Mouse (Mus musculus): Measurements from ENCODE around the gene Ilf3. TPM values are rescaled to one million over a fixed set of nuclear protein-coding genes. Genes with fewer than 3 reads are reported as not detected.

Gene Ilf3
- polyA plus RNA-seq, 2 experiments = 28.2 to 33.5 TPM

- Histone ChIP-seq H3K9ac (replicated peaks) (no peak overlapping the region), H3K36me3 (replicated peaks; ENCODE audit: control insufficient read depth, insufficient read depth, low read depth) (no peaks in the 10 kb centered on the region), H3K4me2 (ENCODE audit: low read depth) (no peak overlapping the region; the same call in 1 of the 2 replicates), H3K4me3 (ENCODE audit: insufficient read depth in 1 of 2, low read depth in 2 of 2, low read length in 2 of 2) (no peak overlapping the region), H3K9me3 (ENCODE audit: control insufficient read depth, low read length) (no peaks in the 10 kb centered on the region), H3K27ac (no peak overlapping the region), H3K27me3 (ENCODE audit: control insufficient read depth, insufficient read depth, low read length) (no peaks in the 10 kb centered on the region), H3K4me1 (replicated peaks; ENCODE audit: control insufficient read depth in 2 of 2, insufficient read depth in 2 of 2, low read length in 1 of 2) (0 out of 4 replicates have a peak, but pooled peaks cover 1 to 5% of the 10 kb centered on the region in 2 experiments)
- 77% methylated on average over 4 of the region's 4 CpGs for WGBS (ENCODE audit: insufficient replicate concordance)
- ATAC-seq (ENCODE audit: insufficient read depth) = no peak
- DNase-seq (ENCODE audit: low read depth in 3 of 3, low spot score in 3 of 3) = no peak
- TF ChIP-seq EP300 (IDR thresholded peaks at IDR 0.05; ENCODE audit: low read depth) (no peak), CTCF (IDR thresholded peaks at IDR 0.05; ENCODE audit: low read depth) (no peak)
Observed at GRCm38 (mm10) chr9:21351702-21352377, 15.8 kb upstream of the Ilf3 start.

- DNase-seq (ENCODE audit: low read depth in 3 of 3, low spot score in 3 of 3) (no peak), ATAC-seq (ENCODE audit: insufficient read depth) (peak; percentile 56; the same call in 1 of the 2 replicates)
- Histone ChIP-seq H3K36me3 (replicated peaks; ENCODE audit: control insufficient read depth, insufficient read depth, low read depth) (no peaks in the 10 kb centered on the region), H3K27me3 (ENCODE audit: control insufficient read depth, insufficient read depth, low read length) (no peaks in the 10 kb centered on the region), H3K9ac (replicated peaks) (no peak overlapping the region), H3K4me1 (replicated peaks; ENCODE audit: control insufficient read depth in 2 of 2, insufficient read depth in 2 of 2, low read length in 1 of 2) (0 out of 4 replicates have a peak, but pooled peaks cover 1 to 5% of the 10 kb centered on the region in 2 experiments), H3K4me3 (ENCODE audit: insufficient read depth in 1 of 2, low read depth in 2 of 2, low read length in 2 of 2) (no peak overlapping the region), H3K27ac (no peak overlapping the region), H3K4me2 (ENCODE audit: low read depth) (peak overlapping the region; percentile 20; the same call in 1 of the 2 replicates), H3K9me3 (ENCODE audit: control insufficient read depth, low read length) (no peaks in the 10 kb centered on the region)
- TF ChIP-seq EP300 (IDR thresholded peaks at IDR 0.05; ENCODE audit: low read depth) = 0 out of 2 replicates have a peak, but pooled peaks have one; percentile 13
- TF ChIP-seq CTCF (IDR thresholded peaks at IDR 0.05; ENCODE audit: low read depth) = no peak
- 10% methylated on average over 20 of the region's 20 CpGs for WGBS (ENCODE audit: insufficient replicate concordance)
Observed at GRCm38 (mm10) chr9:21352463-21353372, 15.0 kb upstream of the Ilf3 start.

GRCm38 (mm10) chr9:21353373-21353686, 14.3 kb upstream of the Ilf3 start:
- Histone ChIP-seq H3K4me2 (ENCODE audit: low read depth) (no peak overlapping the region), H3K9ac (replicated peaks) (no peak overlapping the region), H3K27me3 (ENCODE audit: control insufficient read depth, insufficient read depth, low read length) (no peaks in the 10 kb centered on the region), H3K9me3 (ENCODE audit: control insufficient read depth, low read length) (no peaks in the 10 kb centered on the region), H3K4me1 (replicated peaks; ENCODE audit: control insufficient read depth in 2 of 2, insufficient read depth in 2 of 2, low read length in 1 of 2) (0 out of 4 replicates have a peak, but pooled peaks cover 1 to 5% of the 10 kb centered on the region in 2 experiments), H3K4me3 (ENCODE audit: insufficient read depth in 1 of 2, low read depth in 2 of 2, low read length in 2 of 2) (no peak overlapping the region), H3K36me3 (replicated peaks; ENCODE audit: control insufficient read depth, insufficient read depth, low read depth) (no peaks in the 10 kb centered on the region), H3K27ac (no peak overlapping the region)
- WGBS (ENCODE audit: insufficient replicate concordance) = 37% methylated on average over 2 of the region's 2 CpGs
- TF ChIP-seq CTCF (IDR thresholded peaks at IDR 0.05; ENCODE audit: low read depth) = no peak
- no peak for TF ChIP-seq EP300 (IDR thresholded peaks at IDR 0.05; ENCODE audit: low read depth)
- ATAC-seq (ENCODE audit: insufficient read depth) = no peak
- no peak for DNase-seq (ENCODE audit: low read depth in 3 of 3, low spot score in 3 of 3)

GRCm38 (mm10) chr9:21354796-21355195, 12.9 kb upstream of the Ilf3 start:
- no peak for ATAC-seq (ENCODE audit: insufficient read depth)
- H3K9me3 ChIP-seq (ENCODE audit: control insufficient read depth, low read length) = no peaks in the 10 kb centered on the region
- no peak overlapping the region for H3K27ac ChIP-seq
- H3K4me1 ChIP-seq (replicated peaks; ENCODE audit: control insufficient read depth in 2 of 2, insufficient read depth in 2 of 2, low read length in 1 of 2) = 0 out of 4 replicates have a peak, but pooled peaks cover 1 to 5% of the 10 kb centered on the region in 2 experiments
- no peak overlapping the region for H3K4me2 ChIP-seq (ENCODE audit: low read depth)
- WGBS (ENCODE audit: insufficient replicate concordance) = 75% methylated on average over 6 of the region's 6 CpGs
- H3K27me3 ChIP-seq (ENCODE audit: control insufficient read depth, insufficient read depth, low read length) = no peaks in the 10 kb centered on the region
- TF ChIP-seq EP300 (IDR thresholded peaks at IDR 0.05; ENCODE audit: low read depth) (no peak), CTCF (IDR thresholded peaks at IDR 0.05; ENCODE audit: low read depth) (no peak)
- no peak overlapping the region for H3K9ac ChIP-seq (replicated peaks)
- no peak overlapping the region for H3K4me3 ChIP-seq (ENCODE audit: insufficient read depth in 1 of 2, low read depth in 2 of 2, low read length in 2 of 2)
- DNase-seq (ENCODE audit: low read depth in 3 of 3, low spot score in 3 of 3) = no peak
- no peaks in the 10 kb centered on the region for H3K36me3 ChIP-seq (replicated peaks; ENCODE audit: control insufficient read depth, insufficient read depth, low read depth)

Data from liver, embryonic 14.5 days (tissue).